Mouse (Mus musculus): Measurements from ENCODE around the gene Txnrd3.

GRCm38 (mm10) chr6:89615373-89615755 is 28.4 kb upstream of the Txnrd3 start:
- TF ChIP-seq CTCF (IDR thresholded peaks at IDR 0.05; ENCODE audit: low read depth, low read length): no peak
- TF ChIP-seq GATA1 (IDR thresholded peaks at IDR 0.05; ENCODE audit: borderline replicate concordance, low read length): no peak
- no peak for TF ChIP-seq TAL1 (conservative IDR thresholded peaks at IDR 0.05; ENCODE audit: low read depth, low read length)
- TF ChIP-seq POLR2AphosphoS5 (IDR thresholded peaks at IDR 0.05; ENCODE audit: insufficient replicate concordance, low read depth, low read length): no peak
